Mouse (Mus musculus) limb, embryonic 11.5 days (tissue): ENCODE results near the gene 0610009B22Rik. TPM values are rescaled to one million over a fixed set of nuclear protein-coding genes. Genes with fewer than 3 reads are reported as not detected.

Experiments
- ATAC-seq: fragments of 200-750 bp; cut with Nextera tagmentation; 2 replicates; pipeline ENCODE4 v1.8.0; 2017; ENCODE audit warnings: low read depth; ENCODE audit not compliant: insufficient number of reproducible peaks, low FRiP score, low TSS enrichment
- DNase-seq: peaks from one replicate; pipeline ENCODE4 v3.0.0-alpha.2; 2015; ENCODE audit warnings: low spot score
- H3K27ac ChIP-seq: fragments of 300-500 bp; sonication (generic); replicated peaks from 2 replicates; pipeline ENCODE4 v1.5.1; 2014; ENCODE audit warnings: low read depth, mild to moderate bottlenecking, low read length
- H3K27me3 ChIP-seq: fragments of 300-500 bp; sonication (generic); 2 replicates; pipeline ENCODE4 v1.6.1; 2014; ENCODE audit warnings: mild to moderate bottlenecking, low read length, mixed read lengths; ENCODE audit not compliant: control insufficient read depth, insufficient read depth
- H3K36me3 ChIP-seq: fragments of 300-500 bp; sonication (generic); 2 replicates; pipeline ENCODE4 v1.6.1; 2014; ENCODE audit warnings: mild to moderate bottlenecking, low read length, moderate library complexity, mixed read lengths; ENCODE audit not compliant: control insufficient read depth, insufficient read depth
- H3K4me1 ChIP-seq: fragments of 300-500 bp; sonication (generic); 2 replicates; pipeline ENCODE4 v1.6.1; 2014; ENCODE audit warnings: low read length, mixed read lengths; ENCODE audit not compliant: control insufficient read depth, insufficient read depth
- H3K4me2 ChIP-seq: fragments of 300-500 bp; sonication (generic); 2 replicates; pipeline ENCODE4 v1.6.1; 2014; ENCODE audit warnings: low read depth, mild to moderate bottlenecking, moderate library complexity; ENCODE audit not compliant: severe bottlenecking
- H3K4me3 ChIP-seq: fragments of 300-500 bp; sonication (generic); 2 replicates; pipeline ENCODE4 v1.5.1; 2014; ENCODE audit warnings: low read depth, low read length
- H3K9ac ChIP-seq: fragments of 300-500 bp; sonication (generic); 2 replicates; pipeline ENCODE4 v1.6.1; 2014; ENCODE audit warnings: mild to moderate bottlenecking, low read length
- H3K9me3 ChIP-seq: fragments of 300-500 bp; sonication (generic); 2 replicates; pipeline ENCODE4 v1.6.1; 2016; ENCODE audit warnings: low read length; ENCODE audit not compliant: control insufficient read depth
- WGBS: fragments of 180-500 bp; shearing (Covaris S2); extraction: QIAGEN DNeasy Blood & Tissue Kit; methylation state at CpG from one replicate; pipeline ENCODE4 v1.1.7; 2014; 5-methylcytosine and 5-hydroxymethylcytosine counted together
- polyA plus RNA-seq: library from polyadenylated mRNA; unstranded; fragments of >200 nt; fragmentation: Nextera tagmentation; extraction: Ambion mirVana; gene quantifications from 2 replicates; pipeline ENCODE4 v1.2.1, GENCODE M21; 2014

The 0610009B22Rik gene
- polyA plus RNA-seq, 1 experiment from 2014 or later: 89.1 TPM

DNA sequence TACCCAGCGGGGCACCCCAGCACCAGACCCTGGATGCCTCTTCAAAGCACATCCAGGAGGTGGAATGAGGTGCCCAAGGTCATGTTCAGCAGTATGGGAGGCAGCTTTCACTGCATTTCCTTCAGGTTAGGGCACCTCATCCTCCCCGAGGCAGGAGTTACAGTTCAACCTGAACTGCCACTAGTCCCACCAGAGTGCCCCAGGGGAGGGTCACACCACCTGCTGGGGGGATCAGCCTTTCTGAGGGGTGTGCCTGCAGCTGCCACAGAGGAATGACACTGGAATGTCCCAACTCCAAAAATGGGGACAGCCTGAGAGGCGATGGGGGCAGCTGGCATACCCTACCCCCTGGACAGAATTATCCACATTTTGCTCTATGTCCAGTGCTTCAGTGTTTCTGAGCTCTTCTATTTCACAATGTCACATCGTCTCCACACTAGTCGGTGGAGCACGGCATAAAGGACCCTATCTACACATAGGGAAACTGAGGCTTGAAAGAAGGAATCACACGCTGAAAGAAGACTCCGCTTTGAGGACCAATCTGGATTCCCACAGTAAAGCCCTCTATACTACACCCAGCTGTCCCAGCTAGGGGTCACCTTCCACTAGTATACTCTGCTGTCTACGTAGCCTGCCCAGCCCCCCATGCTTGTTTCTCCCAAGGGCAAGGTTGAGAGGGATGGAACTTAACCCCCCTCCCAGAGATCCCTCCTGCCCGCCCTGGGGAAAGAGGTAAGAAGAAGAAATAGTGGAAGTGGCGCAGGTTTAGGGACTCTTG is 39.4 kb downstream of the 0610009B22Rik start:
- H3K4me2 ChIP-seq: peak overlapping the region; percentile 96
- H3K27me3 ChIP-seq: no peaks in the 10 kb centered on the region
- peak; percentile 34 for DNase-seq
- peaks cover 38% of the 10 kb centered on the region for H3K4me1 ChIP-seq
- peak overlapping the region; percentile 70 for H3K4me3 ChIP-seq
- peak overlapping the region; percentile 5; the same call in 1 of the 2 replicates for H3K9ac ChIP-seq
- no peaks in the 10 kb centered on the region for H3K9me3 ChIP-seq
- H3K27ac ChIP-seq: no peak overlapping the region; the same call in 1 of the 2 replicates
- 42% methylated on average over 11 of the region's 11 CpGs for WGBS
- ATAC-seq: no peak
- no peaks in the 10 kb centered on the region for H3K36me3 ChIP-seq

DNA sequence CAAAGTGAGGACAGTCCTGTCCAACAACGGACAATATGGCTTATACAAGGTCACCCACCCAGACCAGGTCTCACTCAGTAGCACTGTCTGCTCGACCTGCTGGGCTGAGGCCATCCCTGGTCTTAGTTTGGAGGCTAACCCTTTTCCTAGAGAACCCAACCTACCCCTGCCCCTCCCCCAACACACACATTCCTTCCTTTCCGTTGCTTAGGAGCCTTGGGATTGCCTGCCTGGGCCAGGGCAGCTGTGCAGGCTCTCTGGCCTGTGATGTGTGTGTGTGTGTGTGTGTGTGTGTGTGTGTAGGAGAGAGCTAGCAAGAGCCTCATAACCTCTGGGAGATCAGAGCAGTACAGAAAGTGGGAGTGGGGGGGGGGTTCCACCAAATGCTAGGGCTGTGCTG is 40.1 kb downstream of the 0610009B22Rik start:
- Histone ChIP-seq H3K4me3 (peak overlapping the region; percentile 70; the same call in 1 of the 2 replicates), H3K4me2 (peak overlapping the region; percentile 96), H3K27ac (peak overlapping the region; percentile 36; the same call in 1 of the 2 replicates), H3K4me1 (peaks cover 43% of the 10 kb centered on the region), H3K27me3 (no peaks in the 10 kb centered on the region), H3K9me3 (no peaks in the 10 kb centered on the region), H3K36me3 (peaks cover 4% of the 10 kb centered on the region; the same call in 1 of the 2 replicates), H3K9ac (peak overlapping the region; percentile 5; the same call in 1 of the 2 replicates)
- WGBS: 17% methylated on average over 3 of the region's 3 CpGs
- peak; percentile 67 for DNase-seq
- ATAC-seq: 0 out of 2 replicates have a peak, but pooled peaks have one; percentile 60

DNA sequence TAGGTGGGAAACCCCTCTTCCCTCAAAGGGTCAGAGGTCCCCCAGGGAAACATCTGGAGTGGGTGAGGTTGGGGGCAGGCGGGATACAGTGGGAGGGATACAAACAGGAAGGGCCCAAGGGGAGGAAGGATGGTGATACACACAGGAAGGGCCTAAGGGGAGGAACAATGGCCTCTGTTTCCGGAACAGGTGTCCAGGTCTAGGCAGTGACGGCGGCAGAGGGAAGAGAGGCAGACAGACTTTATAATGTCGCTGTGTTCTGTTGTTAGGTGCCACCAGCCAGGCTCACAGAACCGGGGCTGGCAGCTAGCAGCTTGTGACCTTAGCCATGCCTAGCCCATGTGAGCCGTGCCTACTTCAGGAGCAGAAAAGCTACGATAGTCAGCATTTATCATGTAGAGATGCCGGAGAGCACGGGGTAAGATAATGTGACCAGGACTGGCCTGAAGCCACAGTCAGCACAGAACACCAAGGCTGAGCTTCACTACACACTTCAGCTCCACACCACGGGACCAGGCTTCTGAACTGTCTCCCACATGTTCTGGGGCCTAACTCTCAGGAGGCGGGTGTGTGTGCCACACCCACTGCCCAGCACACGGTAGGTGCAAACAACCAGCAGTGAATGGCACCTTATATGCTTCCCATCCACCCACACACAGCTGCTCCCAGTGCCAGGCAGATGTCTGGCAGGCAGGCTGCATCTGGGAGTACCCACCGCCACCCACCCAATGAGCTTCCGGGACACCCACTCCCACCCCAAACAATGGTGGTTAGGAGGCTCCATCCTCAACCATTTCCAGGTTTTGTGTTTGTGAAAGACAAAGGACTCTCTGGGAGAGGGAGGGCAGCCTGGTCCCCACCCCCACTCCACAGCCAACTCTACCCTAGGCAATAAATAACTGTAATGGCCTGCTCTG is 41.7 kb downstream of the 0610009B22Rik start:
- Histone ChIP-seq H3K4me2 (peak overlapping the region; percentile 20; the same call in 1 of the 2 replicates), H3K4me3 (no peak overlapping the region)
- 64% methylated on average over 15 of the region's 15 CpGs for WGBS

DNA sequence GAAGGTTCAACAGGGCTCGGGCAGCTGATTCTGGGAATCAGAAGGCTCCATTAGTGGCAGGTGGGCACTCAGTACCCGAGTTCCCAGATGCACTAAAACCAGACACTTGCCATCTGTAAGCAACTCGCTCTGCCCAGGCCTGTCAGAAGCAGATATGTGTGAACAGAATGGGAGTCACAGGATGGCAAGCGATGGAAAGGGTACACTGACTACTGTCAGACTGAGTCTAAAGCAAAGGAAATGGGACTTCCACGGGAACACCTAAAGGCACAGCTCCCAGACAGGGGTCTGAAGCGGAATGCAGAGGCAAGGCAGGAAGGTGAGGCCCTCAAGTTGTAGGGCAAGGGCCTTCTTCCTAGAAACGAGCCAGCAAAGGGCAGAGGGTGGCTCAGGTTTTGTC is 42.4 kb downstream of the 0610009B22Rik start:
- 74% methylated on average over 7 of the region's 7 CpGs for WGBS
- Histone ChIP-seq H3K27me3 (no peaks in the 10 kb centered on the region), H3K9me3 (no peaks in the 10 kb centered on the region), H3K36me3 (peaks cover 4% of the 10 kb centered on the region; the same call in 1 of the 2 replicates), H3K4me1 (peaks cover 44% of the 10 kb centered on the region), H3K4me2 (no peak overlapping the region), H3K9ac (no peak overlapping the region), H3K27ac (no peak overlapping the region; the same call in 1 of the 2 replicates), H3K4me3 (no peak overlapping the region)
- DNase-seq: no peak
- ATAC-seq: no peak

More for the DNA sequence above, 41.7 kb downstream of the 0610009B22Rik start:
- H3K9ac ChIP-seq: peak overlapping the region; percentile 41
- peak overlapping the region; percentile 75 for H3K27ac ChIP-seq
- peaks cover 4% of the 10 kb centered on the region; the same call in 1 of the 2 replicates for H3K36me3 ChIP-seq
- ATAC-seq (no peak), DNase-seq (peak; percentile 37)
- H3K27me3 ChIP-seq: no peaks in the 10 kb centered on the region
- peaks cover 44% of the 10 kb centered on the region for H3K4me1 ChIP-seq
- H3K9me3 ChIP-seq: no peaks in the 10 kb centered on the region

DNA sequence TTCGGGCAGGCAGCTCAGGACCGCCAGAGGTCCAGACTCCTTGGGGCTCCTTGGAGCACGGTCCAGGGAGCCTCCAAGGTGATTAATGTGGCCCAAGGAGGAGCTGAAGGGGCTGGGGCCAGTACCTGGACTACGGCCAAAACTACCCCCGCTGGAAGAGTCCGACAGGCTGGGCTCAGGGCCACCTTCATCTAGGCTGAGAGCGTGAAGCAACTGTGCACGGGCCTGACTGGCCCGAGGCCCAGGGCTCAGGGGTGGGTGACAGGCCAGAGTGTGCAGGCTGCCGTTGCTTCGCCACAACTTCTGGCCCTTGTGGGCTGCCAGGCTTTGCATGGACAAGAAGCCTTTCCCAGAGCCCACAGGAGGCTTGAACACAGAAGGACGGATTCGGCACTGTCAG is 43.4 kb downstream of the 0610009B22Rik start:
- Histone ChIP-seq H3K36me3 (peaks cover 4% of the 10 kb centered on the region; the same call in 1 of the 2 replicates), H3K27me3 (no peaks in the 10 kb centered on the region), H3K27ac (no peak overlapping the region), H3K4me1 (peaks cover 40% of the 10 kb centered on the region), H3K9ac (no peak overlapping the region), H3K4me2 (no peak overlapping the region), H3K9me3 (no peaks in the 10 kb centered on the region), H3K4me3 (no peak overlapping the region)
- ATAC-seq (no peak), DNase-seq (no peak)
- WGBS: 92% methylated on average over 13 of the region's 13 CpGs

DNA sequence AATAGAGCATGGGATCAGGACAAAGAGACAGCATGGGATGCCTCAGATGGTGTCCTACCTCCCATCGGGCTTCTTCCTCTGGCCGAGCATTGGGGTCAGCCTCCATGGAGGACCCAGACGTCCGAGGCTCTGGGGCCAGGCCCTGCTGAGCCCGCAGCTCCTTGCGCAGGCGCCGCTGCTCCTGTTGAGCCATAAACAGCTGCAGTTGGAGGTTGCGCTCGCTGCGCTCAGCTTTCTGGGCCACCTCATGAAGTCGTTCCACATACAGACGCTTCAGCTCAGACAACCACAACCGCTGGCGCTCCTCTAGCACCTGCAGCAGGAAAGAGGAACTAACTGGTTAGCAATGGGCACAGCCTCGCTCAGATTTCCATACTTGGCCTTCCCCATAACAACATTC is 44.5 kb downstream of the 0610009B22Rik start:
- H3K27me3 ChIP-seq: no peaks in the 10 kb centered on the region
- H3K9ac ChIP-seq: peak overlapping the region; percentile 27; the same call in 1 of the 2 replicates
- H3K4me1 ChIP-seq: peaks cover 31% of the 10 kb centered on the region
- DNase-seq (no peak), ATAC-seq (no peak)
- no peak overlapping the region; the same call in 1 of the 2 replicates for H3K27ac ChIP-seq
- no peaks in the 10 kb centered on the region for H3K9me3 ChIP-seq
- H3K36me3 ChIP-seq: peaks cover 4% of the 10 kb centered on the region; the same call in 1 of the 2 replicates
- H3K4me2 ChIP-seq: no peak overlapping the region
- no peak overlapping the region for H3K4me3 ChIP-seq
- 65% methylated on average over 16 of the region's 16 CpGs for WGBS

DNA sequence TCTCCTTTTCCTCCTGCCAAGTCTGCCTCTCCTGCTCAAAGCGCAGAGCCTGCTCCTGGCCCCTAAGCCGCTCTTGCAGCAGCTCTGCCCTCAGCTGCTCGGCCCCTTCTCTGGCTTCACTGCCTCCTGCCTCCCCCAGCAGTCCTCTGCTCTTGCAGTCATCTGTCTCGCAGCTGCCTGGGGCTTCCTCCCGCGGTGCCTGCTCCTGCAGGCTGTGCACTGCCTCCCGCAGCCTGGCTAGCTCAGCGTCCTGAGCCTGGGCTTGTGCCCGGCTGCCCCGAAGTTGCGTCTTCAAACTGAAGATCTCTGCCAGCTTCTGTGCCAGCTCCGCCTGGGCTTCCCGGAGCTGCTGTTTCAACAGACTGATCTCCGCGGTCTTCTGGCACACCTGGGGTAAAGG is 44.9 kb downstream of the 0610009B22Rik start:
- Histone ChIP-seq H3K4me2 (no peak overlapping the region), H3K4me1 (peaks cover 27% of the 10 kb centered on the region), H3K9ac (peak overlapping the region; percentile 30), H3K9me3 (no peaks in the 10 kb centered on the region), H3K36me3 (peaks cover 4% of the 10 kb centered on the region; the same call in 1 of the 2 replicates), H3K4me3 (no peak overlapping the region), H3K27me3 (no peaks in the 10 kb centered on the region), H3K27ac (peak overlapping the region; percentile 52; the same call in 1 of the 2 replicates)
- ATAC-seq (no peak), DNase-seq (peak; percentile 34)
- 53% methylated on average over 15 of the region's 15 CpGs for WGBS

DNA sequence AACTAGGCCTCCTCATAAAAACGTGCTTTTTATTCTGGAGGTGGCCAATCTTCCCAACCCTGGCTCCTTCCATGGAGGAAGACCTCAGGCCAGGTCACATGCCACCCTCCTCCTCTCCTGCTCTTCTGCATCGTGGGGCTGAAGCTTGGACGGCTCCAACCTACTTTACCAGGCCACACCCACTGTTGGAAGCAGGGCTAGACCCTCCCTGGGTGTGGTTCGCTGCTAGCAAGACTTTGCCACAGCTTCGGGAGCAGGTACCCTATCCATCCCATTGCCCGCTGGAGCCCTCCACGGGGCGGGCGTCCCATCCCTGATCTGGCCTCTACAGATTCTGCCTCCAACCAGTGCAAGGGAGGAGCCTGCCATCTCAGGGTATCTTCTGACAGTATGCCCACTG is 45.5 kb downstream of the 0610009B22Rik start:
- H3K4me2 ChIP-seq: no peak overlapping the region

More for the DNA sequence above, 45.5 kb downstream of the 0610009B22Rik start:
- Histone ChIP-seq H3K36me3 (peaks cover 4% of the 10 kb centered on the region; the same call in 1 of the 2 replicates), H3K9me3 (no peaks in the 10 kb centered on the region), H3K4me3 (no peak overlapping the region), H3K9ac (no peak overlapping the region; the same call in 1 of the 2 replicates), H3K4me1 (peaks cover 22% of the 10 kb centered on the region), H3K27ac (no peak overlapping the region), H3K27me3 (no peaks in the 10 kb centered on the region)
- WGBS: 76% methylated on average over 9 of the region's 9 CpGs
- ATAC-seq: no peak
- DNase-seq: no peak
